Mouse (Mus musculus): Measurements from ENCODE around the gene Slc35b2. TPM values are rescaled to one million over a fixed set of nuclear protein-coding genes. Genes with fewer than 3 reads are reported as not detected.

The Slc35b2 gene
- polyA plus RNA-seq, 1 experiment from 2014 or later, result 91.5 TPM

DNA sequence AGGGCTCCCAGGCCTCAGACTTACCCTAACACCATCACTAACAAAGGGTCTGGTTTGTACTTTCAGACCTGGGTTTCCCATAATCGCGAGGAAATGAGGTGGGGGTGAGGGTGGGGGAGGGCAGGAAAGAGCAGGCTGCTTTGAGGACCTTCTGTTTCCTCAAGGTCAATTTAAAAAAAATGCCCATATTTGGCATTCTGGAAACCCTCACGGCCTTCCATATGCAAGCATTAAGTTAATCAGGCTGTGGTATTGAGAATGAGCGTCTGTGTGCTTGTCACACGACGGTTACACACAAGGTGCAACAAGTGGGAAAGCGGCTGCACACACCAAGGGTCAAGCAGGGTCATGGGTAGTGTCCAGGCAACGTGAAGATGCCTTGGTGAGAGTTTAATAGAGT is 48.3 kb downstream of the Slc35b2 start:
- 86% methylated on average over 8 of the region's 8 CpGs for WGBS
- ATAC-seq, result no peak

DNA sequence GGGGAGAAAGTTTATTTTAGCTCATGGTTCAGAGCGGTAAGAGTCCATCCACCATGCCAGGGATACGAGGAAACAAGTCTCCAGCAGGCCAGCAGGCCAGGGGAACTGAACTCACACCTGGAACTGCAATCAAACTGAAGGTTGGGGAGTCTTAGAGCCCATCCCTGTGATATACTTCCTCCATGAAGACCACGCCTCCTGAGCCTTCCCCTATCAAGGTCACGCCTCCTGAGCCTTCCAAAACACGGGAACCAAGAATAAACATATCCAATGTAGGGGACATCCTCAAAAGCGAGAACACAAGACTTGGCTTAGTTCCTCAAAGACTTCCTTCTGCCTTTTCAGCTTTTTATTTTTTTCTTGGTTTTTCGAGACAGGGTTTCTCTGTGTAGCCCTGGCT is 49.2 kb downstream of the Slc35b2 start:
- H3K9ac ChIP-seq (replicated peaks; ENCODE audit: low read depth, low read length), result no peak overlapping the region
- H3K27me3 ChIP-seq (replicated peaks; ENCODE audit: control insufficient read depth, insufficient read depth, low read length), result no peaks in the 10 kb centered on the region
- no peaks in the 10 kb centered on the region for H3K36me3 ChIP-seq (ENCODE audit: control insufficient read depth, insufficient read depth)
- H3K4me3 ChIP-seq (replicated peaks; ENCODE audit: low read length), result no peak overlapping the region
- no peaks in the 10 kb centered on the region for H3K9me3 ChIP-seq (ENCODE audit: control insufficient read depth, low read length)
- H3K27ac ChIP-seq (ENCODE audit: low read length), result no peak overlapping the region
- H3K4me2 ChIP-seq (ENCODE audit: low read length), result no peak overlapping the region
- 88% methylated on average over 7 of the region's 7 CpGs for WGBS
- no peak for ATAC-seq
- H3K4me1 ChIP-seq (replicated peaks; ENCODE audit: control insufficient read depth, insufficient read depth, low read length), result no peaks in the 10 kb centered on the region

More for the DNA sequence above, 48.3 kb downstream of the Slc35b2 start:
- Histone ChIP-seq H3K9ac (replicated peaks; ENCODE audit: low read depth, low read length) (no peak overlapping the region), H3K27me3 (replicated peaks; ENCODE audit: control insufficient read depth, insufficient read depth, low read length) (no peaks in the 10 kb centered on the region), H3K36me3 (ENCODE audit: control insufficient read depth, insufficient read depth) (no peaks in the 10 kb centered on the region), H3K4me2 (ENCODE audit: low read length) (no peak overlapping the region), H3K27ac (ENCODE audit: low read length) (no peak overlapping the region), H3K9me3 (ENCODE audit: control insufficient read depth, low read length) (peaks cover 4% of the 10 kb centered on the region), H3K4me1 (replicated peaks; ENCODE audit: control insufficient read depth, insufficient read depth, low read length) (no peaks in the 10 kb centered on the region), H3K4me3 (replicated peaks; ENCODE audit: low read length) (no peak overlapping the region)

DNA sequence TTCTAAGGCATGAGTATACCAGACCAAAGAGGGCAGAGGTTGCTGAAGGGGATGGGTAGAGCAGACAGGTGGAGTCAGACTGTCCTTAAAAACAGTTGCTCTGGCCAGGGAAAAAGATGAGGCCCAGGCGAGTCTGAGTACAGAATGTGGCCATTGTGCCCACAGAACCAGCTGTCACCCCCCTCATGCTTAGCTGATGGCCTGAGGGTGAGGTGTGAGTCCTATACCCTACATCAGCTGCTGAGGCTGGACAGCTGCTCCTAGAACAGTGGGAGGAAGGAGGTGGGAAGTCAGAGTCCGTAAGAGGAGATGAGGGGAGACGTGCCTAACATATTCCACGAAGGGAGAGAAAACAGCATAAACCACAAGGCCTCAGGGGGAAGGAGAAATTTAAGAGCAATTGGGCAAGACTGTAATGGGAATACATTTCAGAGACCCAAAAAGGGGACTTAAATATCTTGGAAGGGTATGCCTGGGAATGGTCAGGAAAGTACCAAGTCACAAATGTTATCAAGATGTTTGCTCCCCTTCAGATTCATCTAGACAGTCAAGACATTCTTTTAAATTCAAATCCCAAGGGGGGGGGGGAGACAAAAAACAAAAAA is 52.5 kb downstream of the Slc35b2 start:
- H3K36me3 ChIP-seq (ENCODE audit: control insufficient read depth, insufficient read depth), result no peaks in the 10 kb centered on the region
- ATAC-seq, result no peak
- WGBS, result 75% methylated on average over 4 of the region's 4 CpGs
- no peak overlapping the region for H3K4me2 ChIP-seq (ENCODE audit: low read length)
- H3K4me3 ChIP-seq (replicated peaks; ENCODE audit: low read length), result no peak overlapping the region
- H3K9me3 ChIP-seq (ENCODE audit: control insufficient read depth, low read length), result no peaks in the 10 kb centered on the region
- no peaks in the 10 kb centered on the region for H3K4me1 ChIP-seq (replicated peaks; ENCODE audit: control insufficient read depth, insufficient read depth, low read length)
- no peak overlapping the region for H3K27ac ChIP-seq (ENCODE audit: low read length)
- no peak overlapping the region for H3K9ac ChIP-seq (replicated peaks; ENCODE audit: low read depth, low read length)
- H3K27me3 ChIP-seq (replicated peaks; ENCODE audit: control insufficient read depth, insufficient read depth, low read length), result no peaks in the 10 kb centered on the region

DNA sequence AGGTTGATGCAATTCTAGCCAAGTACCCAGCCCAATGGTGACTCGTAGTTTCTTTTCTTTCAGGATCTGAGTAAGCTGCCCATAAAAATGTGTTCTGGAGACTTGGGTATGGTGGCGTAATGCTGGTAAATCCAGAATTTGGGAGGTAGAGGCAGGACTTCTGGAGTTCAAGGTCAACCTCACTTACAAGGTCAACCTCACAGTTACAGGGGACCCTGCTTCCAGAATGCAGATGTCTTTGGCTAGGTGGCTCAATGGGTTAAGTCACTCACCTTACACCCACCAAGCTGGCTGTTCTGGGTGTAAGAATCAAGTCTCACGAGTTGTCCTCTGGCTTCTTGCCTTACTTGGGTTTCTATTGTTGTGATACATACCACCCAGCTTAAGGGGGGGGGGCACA is 53.0 kb downstream of the Slc35b2 start:
- H3K27ac ChIP-seq (ENCODE audit: low read length), result no peak overlapping the region
- H3K4me2 ChIP-seq (ENCODE audit: low read length), result no peak overlapping the region
- 81% methylated on average over 3 of the region's 3 CpGs for WGBS
- no peaks in the 10 kb centered on the region for H3K27me3 ChIP-seq (replicated peaks; ENCODE audit: control insufficient read depth, insufficient read depth, low read length)
- ATAC-seq, result no peak
- H3K36me3 ChIP-seq (ENCODE audit: control insufficient read depth, insufficient read depth), result no peaks in the 10 kb centered on the region
- H3K4me3 ChIP-seq (replicated peaks; ENCODE audit: low read length), result no peak overlapping the region
- H3K9ac ChIP-seq (replicated peaks; ENCODE audit: low read depth, low read length), result no peak overlapping the region
- H3K9me3 ChIP-seq (ENCODE audit: control insufficient read depth, low read length), result no peaks in the 10 kb centered on the region
- no peaks in the 10 kb centered on the region for H3K4me1 ChIP-seq (replicated peaks; ENCODE audit: control insufficient read depth, insufficient read depth, low read length)

Other genes with a start within 250 kb of the Slc35b2 start
- 68.3 and 72.6 TPM in 2 replicates for gene Cdc5l, start 130.1 kb upstream of the Slc35b2 start, polyA plus RNA-seq (2015; fragmentation: Nextera tagmentation; extraction: Ambion mirVana)
- gene Spats1, start 88.5 kb upstream of the Slc35b2 start, polyA plus RNA-seq (2015; fragmentation: Nextera tagmentation; extraction: Ambion mirVana), result 1.1 and 1.5 TPM in 2 replicates
- gene Aars2, start 57.0 kb upstream of the Slc35b2 start, polyA plus RNA-seq (2015; fragmentation: Nextera tagmentation; extraction: Ambion mirVana), result 17.6 and 19.1 TPM in 2 replicates
- gene Tcte1, start 40.4 kb upstream of the Slc35b2 start, polyA plus RNA-seq (2015; fragmentation: Nextera tagmentation; extraction: Ambion mirVana), result 4.7 and 4.8 TPM in 2 replicates
- gene Tmem151b, start 14.2 kb upstream of the Slc35b2 start, polyA plus RNA-seq (2015; fragmentation: Nextera tagmentation; extraction: Ambion mirVana), result 37.4 and 41.3 TPM in 2 replicates
- 3.9 and 5.0 TPM in 2 replicates for gene Nfkbie, start 8.2 kb upstream of the Slc35b2 start, polyA plus RNA-seq (2015; fragmentation: Nextera tagmentation; extraction: Ambion mirVana)
- 1,528 and 1,563 TPM in 2 replicates for gene Hsp90ab1, start 9.4 kb downstream of the Slc35b2 start, polyA plus RNA-seq (2015; fragmentation: Nextera tagmentation; extraction: Ambion mirVana)
- 79.7 and 85.1 TPM in 2 replicates for gene Slc29a1, start 35.7 kb downstream of the Slc35b2 start, polyA plus RNA-seq (2015; fragmentation: Nextera tagmentation; extraction: Ambion mirVana)
- not detected in 2 replicates for gene Mymx, start 38.2 kb downstream of the Slc35b2 start, polyA plus RNA-seq (2015; fragmentation: Nextera tagmentation; extraction: Ambion mirVana)
- 0.85 and 1.5 TPM in 2 replicates for gene Capn11, start 95.5 kb downstream of the Slc35b2 start, polyA plus RNA-seq (2015; fragmentation: Nextera tagmentation; extraction: Ambion mirVana)
- gene Mrpl14, start 122.4 kb downstream of the Slc35b2 start, polyA plus RNA-seq (2015; fragmentation: Nextera tagmentation; extraction: Ambion mirVana), result 93.4 and 112 TPM in 2 replicates
- gene Tmem63b, start 123.0 kb downstream of the Slc35b2 start, polyA plus RNA-seq (2015; fragmentation: Nextera tagmentation; extraction: Ambion mirVana), result 126 and 140 TPM in 2 replicates
- gene 1600014C23Rik, start 170.0 kb downstream of the Slc35b2 start, polyA plus RNA-seq (2015; fragmentation: Nextera tagmentation; extraction: Ambion mirVana), result 0.46 TPM in 1 of 2 replicates, not detected in the other